Mouse (Mus musculus): Measurements from ENCODE around the gene Sergef. TPM values are rescaled to one million over a fixed set of nuclear protein-coding genes. Genes with fewer than 3 reads are reported as not detected.

Sergef gene
- polyA plus RNA-seq, 1 experiment from 2014 or later = 9.7 TPM

DNA sequence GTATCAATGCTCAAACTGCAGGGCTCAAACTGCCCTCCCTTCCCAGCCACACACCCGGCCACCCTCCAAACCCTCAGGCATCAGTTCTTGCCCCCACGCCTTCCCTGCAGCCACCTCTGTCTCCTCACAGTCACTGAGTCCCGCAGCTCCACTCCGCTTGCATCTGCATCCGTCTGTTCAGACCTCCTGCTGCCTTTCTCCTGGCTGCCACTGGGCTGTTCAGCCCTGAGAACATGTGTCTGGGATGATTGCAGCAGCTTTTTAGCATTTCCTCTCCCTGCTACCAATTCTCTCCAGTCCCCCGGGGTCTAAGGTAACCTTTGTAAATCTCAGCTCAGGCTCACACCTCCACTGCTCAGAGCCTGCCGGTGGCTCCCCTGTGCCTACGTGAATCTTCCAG lies 109.7 kb downstream of the Sergef start:
- WGBS (ENCODE audit: insufficient replicate concordance) = 61% methylated on average over 8 of the region's 8 CpGs
- H3K27ac ChIP-seq = no peak overlapping the region
- no peak for ATAC-seq
- no peaks in the 10 kb centered on the region for H3K36me3 ChIP-seq
- no peak overlapping the region for H3K9ac ChIP-seq
- H3K9me3 ChIP-seq (replicated peaks) = no peaks in the 10 kb centered on the region
- no peaks in the 10 kb centered on the region for H3K27me3 ChIP-seq (replicated peaks)
- H3K4me1 ChIP-seq = peaks cover 8% of the 10 kb centered on the region; the same call in 1 of the 2 replicates
- H3K4me3 ChIP-seq = no peak overlapping the region
- no peak overlapping the region for H3K4me2 ChIP-seq

DNA sequence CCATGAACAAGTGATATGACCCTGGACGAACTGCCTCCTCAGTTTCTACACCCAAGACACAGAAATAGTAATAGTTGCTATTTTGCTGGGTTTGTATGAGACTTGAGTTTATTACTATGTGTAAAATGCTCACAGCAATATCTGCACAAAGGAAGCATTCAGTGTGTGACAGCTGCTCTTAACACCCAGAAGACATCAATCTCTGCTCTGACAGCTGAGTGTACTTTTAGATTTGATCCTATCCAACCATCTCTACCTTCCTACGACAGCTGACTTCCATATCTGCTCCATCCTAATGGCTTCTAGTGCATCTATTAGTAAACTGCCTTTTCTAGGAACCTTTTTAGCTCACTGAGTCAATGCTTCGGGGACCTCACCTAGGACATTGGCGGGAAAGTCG lies 110.3 kb downstream of the Sergef start:
- H3K36me3 ChIP-seq = no peaks in the 10 kb centered on the region
- H3K27me3 ChIP-seq (replicated peaks) = no peaks in the 10 kb centered on the region
- H3K4me2 ChIP-seq = no peak overlapping the region
- H3K4me3 ChIP-seq = no peak overlapping the region
- 80% methylated on average over 5 of the region's 5 CpGs for WGBS (ENCODE audit: insufficient replicate concordance)
- no peaks in the 10 kb centered on the region for H3K9me3 ChIP-seq (replicated peaks)
- H3K9ac ChIP-seq = no peak overlapping the region
- H3K4me1 ChIP-seq = peaks cover 8% of the 10 kb centered on the region; the same call in 1 of the 2 replicates
- no peak for ATAC-seq
- H3K27ac ChIP-seq = no peak overlapping the region

DNA sequence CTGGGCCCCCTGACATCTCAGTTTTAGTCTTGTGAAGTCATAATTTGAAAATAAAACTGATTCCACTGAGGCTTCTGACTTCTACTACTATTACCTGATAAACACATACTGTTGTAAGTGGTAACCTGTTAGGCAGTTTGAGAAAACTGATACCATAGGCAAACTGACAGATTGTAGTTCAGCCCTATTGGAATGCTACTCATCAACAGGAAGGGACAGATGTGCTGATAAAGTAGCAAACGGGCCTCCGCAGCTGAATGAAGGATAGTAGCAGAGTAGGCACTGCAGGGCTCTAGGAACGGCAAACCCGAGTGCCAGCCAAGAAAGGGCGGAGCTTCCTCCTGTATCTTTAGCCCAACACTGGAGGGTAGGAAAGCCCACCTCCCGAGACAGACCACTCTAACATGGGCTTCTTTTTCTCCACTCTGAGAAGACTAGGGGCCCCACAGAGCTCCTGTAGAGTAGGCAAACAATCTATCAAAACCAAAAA lies 112.9 kb downstream of the Sergef start:
- peaks cover 8% of the 10 kb centered on the region; the same call in 1 of the 2 replicates for H3K4me1 ChIP-seq
- no peak overlapping the region for H3K4me2 ChIP-seq
- WGBS (ENCODE audit: insufficient replicate concordance) = 13% methylated on average over 6 of the region's 6 CpGs
- no peak overlapping the region for H3K4me3 ChIP-seq
- no peaks in the 10 kb centered on the region for H3K9me3 ChIP-seq (replicated peaks)
- no peaks in the 10 kb centered on the region for H3K27me3 ChIP-seq (replicated peaks)
- ATAC-seq = no peak
- no peak overlapping the region for H3K27ac ChIP-seq
- no peaks in the 10 kb centered on the region for H3K36me3 ChIP-seq
- H3K9ac ChIP-seq = no peak overlapping the region

DNA sequence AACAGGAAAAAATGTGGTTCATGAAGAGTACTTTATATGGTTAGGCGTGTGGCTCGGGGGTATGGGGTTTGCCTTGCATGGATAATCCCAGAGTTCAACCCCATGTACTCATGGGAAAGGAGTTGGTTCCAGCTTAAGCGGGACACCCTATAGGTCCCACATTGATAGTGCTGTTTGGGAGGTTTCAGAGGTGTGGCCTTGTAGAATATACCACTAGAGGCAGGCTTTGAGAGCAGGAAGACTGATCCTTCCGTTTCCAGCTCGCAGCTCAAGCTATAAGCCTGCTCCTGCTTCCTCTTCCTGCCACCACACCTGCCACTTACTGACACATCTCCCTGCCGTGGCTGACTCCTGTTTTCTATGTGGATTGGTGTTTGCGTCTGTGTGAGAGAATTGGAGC lies 116.4 kb downstream of the Sergef start:
- no peak overlapping the region for H3K27ac ChIP-seq
- no peak overlapping the region for H3K9ac ChIP-seq
- no peaks in the 10 kb centered on the region for H3K9me3 ChIP-seq (replicated peaks)
- ATAC-seq = no peak
- H3K4me1 ChIP-seq = 0 out of 2 replicates have a peak, but pooled peaks cover 4% of the 10 kb centered on the region
- H3K27me3 ChIP-seq (replicated peaks) = no peaks in the 10 kb centered on the region
- H3K36me3 ChIP-seq = no peaks in the 10 kb centered on the region
- H3K4me2 ChIP-seq = no peak overlapping the region
- H3K4me3 ChIP-seq = no peak overlapping the region
- WGBS (ENCODE audit: insufficient replicate concordance) = 47% methylated on average over 7 of the region's 7 CpGs

DNA sequence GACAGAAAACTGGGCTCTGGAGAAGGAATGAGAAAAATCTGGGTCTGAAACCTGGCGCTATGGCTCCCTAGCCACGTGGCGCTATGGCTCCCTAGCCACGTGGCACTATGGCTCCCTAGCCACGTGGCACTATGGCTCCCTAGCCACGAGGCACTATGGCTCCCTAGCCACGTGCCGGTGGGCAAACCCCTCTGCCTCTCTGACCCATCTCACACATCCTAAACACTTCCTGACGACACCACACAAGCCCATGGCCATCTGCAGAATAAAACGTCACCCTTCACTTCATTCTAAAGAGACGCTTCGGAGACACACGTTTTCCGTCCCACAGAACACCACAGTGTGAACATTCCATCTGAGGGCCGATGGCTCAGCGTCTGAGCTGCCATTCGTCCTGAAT lies 117.8 kb downstream of the Sergef start:
- no peak overlapping the region for H3K9ac ChIP-seq
- no peaks in the 10 kb centered on the region for H3K9me3 ChIP-seq (replicated peaks)
- no peaks in the 10 kb centered on the region for H3K27me3 ChIP-seq (replicated peaks)
- no peak overlapping the region for H3K27ac ChIP-seq
- H3K4me2 ChIP-seq = no peak overlapping the region
- 0 out of 2 replicates have a peak, but pooled peaks cover 2% of the 10 kb centered on the region for H3K4me1 ChIP-seq
- no peaks in the 10 kb centered on the region for H3K36me3 ChIP-seq
- 86% methylated on average over 17 of the region's 17 CpGs for WGBS (ENCODE audit: insufficient replicate concordance)
- no peak overlapping the region for H3K4me3 ChIP-seq
- ATAC-seq = no peak

DNA sequence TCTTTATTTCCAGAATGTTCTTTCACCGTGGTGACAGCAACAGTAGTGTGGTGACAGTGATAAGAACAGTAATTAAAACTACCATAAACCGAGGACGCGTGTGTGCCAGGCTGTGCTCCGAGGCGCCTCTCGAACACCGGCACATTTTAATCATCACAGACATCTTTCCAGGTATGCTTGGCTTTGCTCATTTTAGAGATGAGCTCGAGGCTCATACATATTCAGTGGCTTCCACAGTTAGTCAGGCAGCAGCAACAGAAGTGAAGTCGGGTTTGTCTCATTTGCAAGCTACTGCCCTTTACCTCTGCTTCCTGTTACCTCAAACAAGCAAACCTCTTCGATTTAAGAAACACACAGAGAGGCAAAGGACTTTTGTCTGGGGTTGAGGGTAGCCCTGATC lies 120.5 kb downstream of the Sergef start:
- Histone ChIP-seq H3K36me3 (no peaks in the 10 kb centered on the region), H3K27ac (no peak overlapping the region), H3K27me3 (replicated peaks) (no peaks in the 10 kb centered on the region), H3K4me3 (no peak overlapping the region), H3K4me1 (no peaks in the 10 kb centered on the region), H3K9me3 (replicated peaks) (no peaks in the 10 kb centered on the region), H3K4me2 (no peak overlapping the region), H3K9ac (no peak overlapping the region)
- ATAC-seq = no peak
- WGBS (ENCODE audit: insufficient replicate concordance) = 67% methylated on average over 11 of the region's 11 CpGs

DNA sequence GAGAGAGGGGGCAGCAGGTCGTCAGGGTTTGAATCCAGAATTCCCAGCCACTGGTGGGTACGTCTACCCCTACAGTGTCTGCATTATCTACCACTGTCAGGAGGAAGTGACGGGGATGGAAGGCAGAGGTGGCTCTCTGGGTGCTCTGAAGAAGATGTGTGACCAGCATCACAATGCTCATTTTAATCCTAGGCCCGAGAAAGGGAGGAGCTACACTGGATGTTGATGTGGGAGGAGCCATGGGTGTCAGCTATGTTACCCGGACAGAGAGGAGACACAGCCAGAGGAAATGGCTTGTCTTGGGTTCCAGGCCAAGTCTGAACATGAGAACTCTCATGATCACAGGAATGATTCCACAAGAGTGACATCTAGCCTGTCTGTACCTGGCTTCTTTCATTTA lies 122.4 kb downstream of the Sergef start:
- no peak overlapping the region for H3K27ac ChIP-seq
- H3K4me1 ChIP-seq = no peaks in the 10 kb centered on the region
- no peaks in the 10 kb centered on the region for H3K36me3 ChIP-seq
- H3K27me3 ChIP-seq (replicated peaks) = no peaks in the 10 kb centered on the region
- no peak overlapping the region for H3K4me2 ChIP-seq
- H3K9ac ChIP-seq = no peak overlapping the region
- no peaks in the 10 kb centered on the region for H3K9me3 ChIP-seq (replicated peaks)
- 45% methylated on average over 5 of the region's 5 CpGs for WGBS (ENCODE audit: insufficient replicate concordance)
- ATAC-seq = no peak
- H3K4me3 ChIP-seq = no peak overlapping the region

DNA sequence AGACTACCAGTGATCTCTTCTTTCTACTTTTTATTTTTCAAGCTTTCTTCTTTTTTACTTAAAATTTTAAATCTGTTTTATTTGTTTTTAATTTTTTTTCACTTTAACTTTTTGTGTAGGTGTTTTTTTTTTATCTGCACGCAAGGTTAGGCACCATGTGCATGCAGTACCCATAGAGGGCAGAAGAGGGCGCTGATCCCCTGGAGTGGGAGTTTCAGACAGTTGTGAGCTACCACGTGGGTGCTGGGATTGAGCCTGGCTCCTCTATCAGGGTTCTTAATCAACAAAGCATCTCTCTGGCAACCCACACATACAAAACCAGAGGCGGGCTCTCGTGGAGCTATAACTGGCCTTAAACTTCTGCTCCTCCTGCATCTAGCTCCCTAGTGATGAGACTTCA lies 123.6 kb downstream of the Sergef start:
- H3K36me3 ChIP-seq = no peaks in the 10 kb centered on the region
- no peak overlapping the region for H3K27ac ChIP-seq
- H3K4me2 ChIP-seq = no peak overlapping the region
- no peaks in the 10 kb centered on the region for H3K27me3 ChIP-seq (replicated peaks)
- no peak overlapping the region for H3K4me3 ChIP-seq
- H3K9ac ChIP-seq = no peak overlapping the region
- 68% methylated on average over 5 of the region's 5 CpGs for WGBS (ENCODE audit: insufficient replicate concordance)
- no peaks in the 10 kb centered on the region for H3K9me3 ChIP-seq (replicated peaks)
- H3K4me1 ChIP-seq = no peaks in the 10 kb centered on the region
- no peak for ATAC-seq

DNA sequence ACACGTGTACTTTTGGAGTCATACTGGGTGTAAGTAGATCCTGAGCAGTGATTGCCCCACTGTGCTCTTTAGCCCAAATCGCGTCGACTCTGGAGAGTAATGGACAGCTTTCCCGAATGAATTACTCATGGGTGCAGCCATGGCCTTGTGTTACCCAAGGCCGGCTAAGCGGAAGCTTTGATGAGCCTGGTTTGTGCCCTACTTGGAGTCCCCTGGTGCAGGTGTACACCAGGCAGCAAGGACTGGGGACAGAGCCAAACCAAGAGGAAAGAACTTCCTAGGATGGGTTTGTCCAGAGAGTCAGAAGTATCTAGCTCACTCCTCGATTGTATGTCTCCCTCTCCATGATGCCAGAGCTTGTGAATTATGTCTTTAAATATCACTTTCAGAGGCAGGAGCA lies 124.6 kb downstream of the Sergef start:
- H3K9me3 ChIP-seq (replicated peaks) = no peaks in the 10 kb centered on the region
- no peaks in the 10 kb centered on the region for H3K27me3 ChIP-seq (replicated peaks)
- no peak for ATAC-seq
- H3K4me1 ChIP-seq = no peaks in the 10 kb centered on the region
- H3K4me3 ChIP-seq = no peak overlapping the region
- no peaks in the 10 kb centered on the region for H3K36me3 ChIP-seq
- no peak overlapping the region for H3K4me2 ChIP-seq
- no peak overlapping the region for H3K9ac ChIP-seq
- WGBS (ENCODE audit: insufficient replicate concordance) = 75% methylated on average over 8 of the region's 8 CpGs
- no peak overlapping the region for H3K27ac ChIP-seq

DNA sequence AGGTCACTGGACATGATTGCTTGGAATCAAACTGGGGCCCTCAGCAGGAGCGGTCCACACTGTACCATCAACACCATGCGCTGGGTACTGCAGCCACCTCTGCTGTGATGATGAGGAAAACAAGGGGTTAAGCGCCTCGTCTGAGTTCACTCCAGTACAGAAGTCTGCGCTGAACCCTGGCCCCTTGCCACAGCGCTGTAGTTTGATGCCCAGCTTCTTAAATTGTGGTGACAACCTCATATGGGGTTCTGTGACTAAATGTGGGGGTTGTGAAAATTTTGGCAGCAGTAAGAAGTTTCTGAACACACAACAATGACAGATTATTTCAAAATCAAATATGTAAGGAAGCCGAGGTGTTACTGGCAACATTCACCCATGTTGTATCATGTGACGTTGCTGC lies 126.0 kb downstream of the Sergef start:
- no peak overlapping the region for H3K27ac ChIP-seq
- H3K9me3 ChIP-seq (replicated peaks) = no peaks in the 10 kb centered on the region
- no peak overlapping the region for H3K4me2 ChIP-seq
- no peak for ATAC-seq
- 80% methylated on average over 8 of the region's 8 CpGs for WGBS (ENCODE audit: insufficient replicate concordance)
- H3K4me1 ChIP-seq = no peaks in the 10 kb centered on the region
- no peaks in the 10 kb centered on the region for H3K36me3 ChIP-seq
- no peak overlapping the region for H3K4me3 ChIP-seq
- H3K27me3 ChIP-seq (replicated peaks) = no peaks in the 10 kb centered on the region
- H3K9ac ChIP-seq = no peak overlapping the region

DNA sequence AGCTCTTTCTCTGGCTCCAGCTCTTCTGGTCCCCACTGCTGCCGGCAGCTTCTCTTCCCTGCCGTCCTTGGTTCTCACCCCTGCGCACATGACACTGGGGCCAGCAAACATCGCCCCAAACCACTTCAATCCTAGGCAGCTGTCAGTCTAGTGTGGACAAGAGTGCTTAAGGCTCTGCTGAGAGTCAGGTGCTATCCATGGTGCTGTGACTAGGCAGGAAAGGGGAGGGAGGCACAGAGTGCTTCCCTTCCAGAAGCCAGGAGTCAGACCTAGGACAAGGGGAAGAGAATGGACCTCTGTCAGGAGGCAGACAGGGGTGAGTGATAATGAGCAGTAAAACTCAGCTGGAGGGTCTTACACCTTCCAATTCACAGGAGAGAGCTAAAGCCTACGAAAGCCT lies 126.8 kb downstream of the Sergef start:
- H3K36me3 ChIP-seq = no peaks in the 10 kb centered on the region
- H3K9me3 ChIP-seq (replicated peaks) = no peaks in the 10 kb centered on the region
- H3K9ac ChIP-seq = no peak overlapping the region
- 75% methylated on average over 5 of the region's 5 CpGs for WGBS (ENCODE audit: insufficient replicate concordance)
- H3K4me2 ChIP-seq = no peak overlapping the region
- no peaks in the 10 kb centered on the region for H3K27me3 ChIP-seq (replicated peaks)
- no peak overlapping the region for H3K27ac ChIP-seq
- H3K4me3 ChIP-seq = no peak overlapping the region
- no peaks in the 10 kb centered on the region for H3K4me1 ChIP-seq
- ATAC-seq = no peak

DNA sequence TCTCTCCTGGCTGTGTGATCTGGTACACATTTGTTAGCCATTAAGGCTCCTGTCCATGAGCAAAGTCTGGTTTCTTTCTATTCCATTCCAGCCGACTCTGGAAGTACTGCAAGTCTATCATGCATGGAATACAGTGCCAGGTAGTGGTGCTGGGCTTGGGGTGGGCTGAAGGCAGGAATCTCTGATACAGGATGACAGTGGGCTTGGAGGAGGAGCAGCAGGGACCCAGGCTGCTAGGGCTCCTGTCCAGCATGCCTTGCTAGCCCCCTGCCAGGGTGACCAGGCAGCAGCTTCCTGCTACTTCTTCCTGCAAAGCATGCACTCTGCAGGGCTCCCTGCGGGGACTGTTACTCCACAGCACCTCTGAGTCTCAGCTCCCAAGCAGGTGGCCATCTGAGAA lies 128.8 kb downstream of the Sergef start:
- ATAC-seq = no peak
- no peak overlapping the region for H3K4me3 ChIP-seq
- H3K4me1 ChIP-seq = no peaks in the 10 kb centered on the region
- H3K27me3 ChIP-seq (replicated peaks) = no peaks in the 10 kb centered on the region
- no peaks in the 10 kb centered on the region for H3K9me3 ChIP-seq (replicated peaks)
- 52% methylated on average over 2 of the region's 2 CpGs for WGBS (ENCODE audit: insufficient replicate concordance)
- H3K9ac ChIP-seq = no peak overlapping the region
- H3K4me2 ChIP-seq = no peak overlapping the region
- no peaks in the 10 kb centered on the region for H3K36me3 ChIP-seq
- no peak overlapping the region for H3K27ac ChIP-seq
